Comparison of ENCODE assay signal across 8 mouse cellular contexts in genomic region chr9:54501453-54502110, GRCm38 (mm10). TPM values are rescaled to one million over a fixed set of nuclear protein-coding genes. Genes with fewer than 3 reads are reported as not detected.
DNase-seq lines count a peak whose midpoint lies in the region; ATAC-seq lines count a peak whose summit lies in the region.

Gene Dmxl2 (minus strand): TSS chr9:54501626.

- DNase-seq in spleen, adult 18-20 months = peak; percentile 42 to 60
- DNase-seq in spleen, adult 12 weeks (ENCODE audit: low spot score) = no peak
- peak; percentile 94 for DNase-seq in heart, embryonic 10.5 days (ENCODE audit: low spot score)
- DNase-seq in liver = peak; percentile 81
- peak; percentile 43 to 70 for DNase-seq in monocyte, adult 2 months (ENCODE audit: low read depth in 1 of 2, low spot score in 2 of 2)
- peak; percentile 67 to 86 for DNase-seq in spleen, postnatal 4 days (ENCODE audit: low spot score in 2 of 2)

- H3K27ac ChIP-seq in embryonic facial prominence, embryonic 13.5 days = no peak within 1 kb of the TSS
- peak within 1 kb of the TSS; percentile 88 for H3K27ac ChIP-seq in heart, embryonic 10.5 days
- peak within 1 kb of the TSS; percentile 60; the same call in 1 of the 2 replicates for H3K27ac ChIP-seq in kidney, embryonic 15.5 days

- peak; percentile 86 for ATAC-seq in embryonic facial prominence, embryonic 13.5 days (ENCODE audit: insufficient number of reproducible peaks, insufficient read depth, low FRiP score, low TSS enrichment, low read depth)
- peak; percentile 93 for ATAC-seq in kidney, embryonic 15.5 days (replicated peaks; ENCODE audit: low FRiP score)

- under 1% methylated on average over 94 of the region's 99 CpGs for WGBS in embryonic facial prominence, embryonic 13.5 days
- WGBS in heart, embryonic 10.5 days = 4% methylated on average over 98 of the region's 99 CpGs
- WGBS in kidney, embryonic 15.5 days = under 1% methylated on average over 95 of the region's 99 CpGs

- H3K9me3 ChIP-seq in embryonic facial prominence, embryonic 13.5 days = no peaks in the 10 kb centered on the region
- H3K9me3 ChIP-seq in heart, embryonic 10.5 days = no peaks in the 10 kb centered on the region
- H3K9me3 ChIP-seq in kidney, embryonic 15.5 days (replicated peaks) = no peaks in the 10 kb centered on the region

- H3K4me1 ChIP-seq in embryonic facial prominence, embryonic 13.5 days = no peaks in the 10 kb centered on the region
- no peaks in the 10 kb centered on the region for H3K4me1 ChIP-seq in heart, embryonic 10.5 days
- peaks cover 15% of the 10 kb centered on the region for H3K4me1 ChIP-seq in kidney, embryonic 15.5 days

- H3K9ac ChIP-seq in embryonic facial prominence, embryonic 13.5 days = peak within 1 kb of the TSS; percentile 82
- H3K9ac ChIP-seq in kidney, embryonic 15.5 days = peak within 1 kb of the TSS; percentile 62

- H3K27me3 ChIP-seq in embryonic facial prominence, embryonic 13.5 days = peaks cover 22% of the 10 kb centered on the region
- H3K27me3 ChIP-seq in heart, embryonic 10.5 days (ENCODE audit: insufficient read depth, poor library complexity, severe bottlenecking) = peaks cover 10% of the 10 kb centered on the region; the same call in 1 of the 2 replicates
- H3K27me3 ChIP-seq in kidney, embryonic 15.5 days = peaks cover 18% of the 10 kb centered on the region

- peak within 1 kb of the TSS; percentile 98 for H3K4me2 ChIP-seq in embryonic facial prominence, embryonic 13.5 days
- peak within 1 kb of the TSS; percentile 99 for H3K4me2 ChIP-seq in kidney, embryonic 15.5 days

- H3K4me3 ChIP-seq in embryonic facial prominence, embryonic 13.5 days = peak within 1 kb of the TSS; percentile 76
- peak within 1 kb of the TSS; percentile 95 for H3K4me3 ChIP-seq in heart, embryonic 10.5 days
- peak within 1 kb of the TSS; percentile 81 for H3K4me3 ChIP-seq in kidney, embryonic 15.5 days (replicated peaks)

- H3K36me3 ChIP-seq in embryonic facial prominence, embryonic 13.5 days = no peaks in the 10 kb centered on the region
- H3K36me3 ChIP-seq in heart, embryonic 10.5 days = no peaks in the 10 kb centered on the region
- H3K36me3 ChIP-seq in kidney, embryonic 15.5 days = no peaks in the 10 kb centered on the region

RNA-seq across cellular contexts. Expression of gene Dmxl2, which starts in this region (rescaled TPM):
- polyA plus RNA-seq in embryonic facial prominence, embryonic 13.5 days (2015; fragmentation: Nextera tagmentation; extraction: Ambion mirVana) = 6.5 and 9.3 TPM in 2 replicates
- 6.4 TPM in 2 replicates for polyA plus RNA-seq in heart, embryonic 10.5 days (2016; fragmentation: Nextera tagmentation; extraction: Ambion mirVana)
- 6.3 and 6.5 TPM in 2 replicates for polyA plus RNA-seq in kidney, embryonic 15.5 days (2015; fragmentation: Nextera tagmentation; extraction: Ambion mirVana)
